Mouse (Mus musculus): ENCODE measurements around the gene Rab6b. TPM values are rescaled to one million over a fixed set of nuclear protein-coding genes. Genes with fewer than 3 reads are reported as not detected.

Rab6b gene
- polyA plus RNA-seq, 1 experiment = 1.7 TPM

- Histone ChIP-seq H3K4me3 (ENCODE audit: insufficient read depth, poor library complexity, severe bottlenecking) (no peak overlapping the region), H3ac (ENCODE audit: control insufficient read depth, insufficient read length, low read depth) (no peak overlapping the region), H3K36me3 (ENCODE audit: control insufficient read depth, insufficient read depth) (no peaks in the 10 kb centered on the region), H3K79me3 (ENCODE audit: low read depth) (no peaks in the 10 kb centered on the region), H3K27me3 (ENCODE audit: control insufficient read depth, insufficient read depth, insufficient read length) (peaks cover 4% of the 10 kb centered on the region), H3K79me2 (ENCODE audit: control insufficient read depth, insufficient read depth) (no peaks in the 10 kb centered on the region)
- TF ChIP-seq USF1 (IDR thresholded peaks at IDR 0.05; ENCODE audit: low read depth) (no peak), MAX (IDR thresholded peaks at IDR 0.05) (no peak), CEBPB (IDR thresholded peaks at IDR 0.05; ENCODE audit: low read depth) (no peak), MYOG (IDR thresholded peaks at IDR 0.05; ENCODE audit: control insufficient read depth, extremely low read depth, insufficient read length) (no peak), CTCF (IDR thresholded peaks at IDR 0.05; ENCODE audit: control insufficient read depth, insufficient read depth, insufficient read length) (no peak), FOSL1 (IDR thresholded peaks at IDR 0.05; ENCODE audit: insufficient read depth, low read length, poor library complexity, severe bottlenecking) (no peak), MYOD1 (IDR thresholded peaks at IDR 0.05; ENCODE audit: control insufficient read depth, insufficient read length, low read depth) (no peak)
Observed at GRCm38 (mm10) chr9:103114326-103114725, 2.7 kb downstream of the Rab6b start.

- H3ac ChIP-seq (ENCODE audit: control insufficient read depth, insufficient read length, low read depth) = no peak overlapping the region
- H3K36me3 ChIP-seq (ENCODE audit: control insufficient read depth, insufficient read depth) = no peaks in the 10 kb centered on the region
- no peak overlapping the region for H3K4me3 ChIP-seq (ENCODE audit: insufficient read depth, poor library complexity, severe bottlenecking)
- H3K79me2 ChIP-seq (ENCODE audit: control insufficient read depth, insufficient read depth) = no peaks in the 10 kb centered on the region
- H3K79me3 ChIP-seq (ENCODE audit: low read depth) = no peaks in the 10 kb centered on the region
- TF ChIP-seq CEBPB (IDR thresholded peaks at IDR 0.05; ENCODE audit: low read depth) (no peak), MYOG (IDR thresholded peaks at IDR 0.05; ENCODE audit: control insufficient read depth, extremely low read depth, insufficient read length) (no peak), CTCF (IDR thresholded peaks at IDR 0.05; ENCODE audit: control insufficient read depth, insufficient read depth, insufficient read length) (no peak), MAX (IDR thresholded peaks at IDR 0.05) (no peak), MYOD1 (IDR thresholded peaks at IDR 0.05; ENCODE audit: control insufficient read depth, insufficient read length, low read depth) (no peak), USF1 (IDR thresholded peaks at IDR 0.05; ENCODE audit: low read depth) (no peak)
- peaks cover 2% of the 10 kb centered on the region for H3K27me3 ChIP-seq (ENCODE audit: control insufficient read depth, insufficient read depth, insufficient read length)
Observed at GRCm38 (mm10) chr9:103114901-103115300, 3.3 kb downstream of the Rab6b start.

GRCm38 (mm10) chr9:103116941-103117340 lies 5.4 kb downstream of the Rab6b start:
- no peaks in the 10 kb centered on the region for H3K27me3 ChIP-seq (ENCODE audit: control insufficient read depth, insufficient read depth, insufficient read length)
- no peak overlapping the region for H3ac ChIP-seq (ENCODE audit: control insufficient read depth, insufficient read length, low read depth)
- H3K36me3 ChIP-seq (ENCODE audit: control insufficient read depth, insufficient read depth) = no peaks in the 10 kb centered on the region
- no peaks in the 10 kb centered on the region for H3K79me3 ChIP-seq (ENCODE audit: low read depth)
- no peak for TF ChIP-seq MAX (IDR thresholded peaks at IDR 0.05)
- TF ChIP-seq CEBPB (IDR thresholded peaks at IDR 0.05; ENCODE audit: low read depth) = no peak
- no peak for TF ChIP-seq FOSL1 (IDR thresholded peaks at IDR 0.05; ENCODE audit: insufficient read depth, low read length, poor library complexity, severe bottlenecking)
- TF ChIP-seq MYOD1 (IDR thresholded peaks at IDR 0.05; ENCODE audit: control insufficient read depth, insufficient read length, low read depth) = no peak
- TF ChIP-seq CTCF (IDR thresholded peaks at IDR 0.05; ENCODE audit: control insufficient read depth, insufficient read depth, insufficient read length) = no peak
- TF ChIP-seq USF1 (IDR thresholded peaks at IDR 0.05; ENCODE audit: low read depth) = no peak
- no peak for TF ChIP-seq MYOG (IDR thresholded peaks at IDR 0.05; ENCODE audit: control insufficient read depth, extremely low read depth, insufficient read length)
- H3K4me3 ChIP-seq (ENCODE audit: insufficient read depth, poor library complexity, severe bottlenecking) = no peak overlapping the region
- H3K79me2 ChIP-seq (ENCODE audit: control insufficient read depth, insufficient read depth) = no peaks in the 10 kb centered on the region

- Histone ChIP-seq H3K36me3 (ENCODE audit: control insufficient read depth, insufficient read depth) (no peaks in the 10 kb centered on the region), H3K27me3 (ENCODE audit: control insufficient read depth, insufficient read depth, insufficient read length) (no peaks in the 10 kb centered on the region), H3K79me2 (ENCODE audit: control insufficient read depth, insufficient read depth) (no peaks in the 10 kb centered on the region), H3K79me3 (ENCODE audit: low read depth) (no peaks in the 10 kb centered on the region), H3ac (ENCODE audit: control insufficient read depth, insufficient read length, low read depth) (no peak overlapping the region), H3K4me3 (ENCODE audit: insufficient read depth, poor library complexity, severe bottlenecking) (no peak overlapping the region)
- TF ChIP-seq CTCF (IDR thresholded peaks at IDR 0.05; ENCODE audit: control insufficient read depth, insufficient read depth, insufficient read length) = no peak
Observed at GRCm38 (mm10) chr9:103117495-103117894, 5.9 kb downstream of the Rab6b start.

- no peaks in the 10 kb centered on the region for H3K36me3 ChIP-seq (ENCODE audit: control insufficient read depth, insufficient read depth)
- H3K79me3 ChIP-seq (ENCODE audit: low read depth) = no peaks in the 10 kb centered on the region
- no peak overlapping the region for H3K4me3 ChIP-seq (ENCODE audit: insufficient read depth, poor library complexity, severe bottlenecking)
- TF ChIP-seq MAX (IDR thresholded peaks at IDR 0.05) (no peak), USF1 (IDR thresholded peaks at IDR 0.05; ENCODE audit: low read depth) (no peak), CEBPB (IDR thresholded peaks at IDR 0.05; ENCODE audit: low read depth) (no peak), MYOG (IDR thresholded peaks at IDR 0.05; ENCODE audit: control insufficient read depth, extremely low read depth, insufficient read length) (no peak), MYOD1 (IDR thresholded peaks at IDR 0.05; ENCODE audit: control insufficient read depth, insufficient read length, low read depth) (no peak), CTCF (IDR thresholded peaks at IDR 0.05; ENCODE audit: control insufficient read depth, insufficient read depth, insufficient read length) (no peak), FOSL1 (IDR thresholded peaks at IDR 0.05; ENCODE audit: insufficient read depth, low read length, poor library complexity, severe bottlenecking) (no peak)
- H3K27me3 ChIP-seq (ENCODE audit: control insufficient read depth, insufficient read depth, insufficient read length) = no peaks in the 10 kb centered on the region
- no peak overlapping the region for H3ac ChIP-seq (ENCODE audit: control insufficient read depth, insufficient read length, low read depth)
- H3K79me2 ChIP-seq (ENCODE audit: control insufficient read depth, insufficient read depth) = no peaks in the 10 kb centered on the region
Observed at GRCm38 (mm10) chr9:103117951-103118350, 6.4 kb downstream of the Rab6b start.

GRCm38 (mm10) chr9:103118651-103119275 lies 7.2 kb downstream of the Rab6b start:
- Histone ChIP-seq H3K27me3 (ENCODE audit: control insufficient read depth, insufficient read depth, insufficient read length) (no peaks in the 10 kb centered on the region), H3K79me2 (ENCODE audit: control insufficient read depth, insufficient read depth) (no peaks in the 10 kb centered on the region), H3K4me3 (ENCODE audit: insufficient read depth, poor library complexity, severe bottlenecking) (no peak overlapping the region), H3ac (ENCODE audit: control insufficient read depth, insufficient read length, low read depth) (no peak overlapping the region), H3K79me3 (ENCODE audit: low read depth) (no peaks in the 10 kb centered on the region), H3K36me3 (ENCODE audit: control insufficient read depth, insufficient read depth) (no peaks in the 10 kb centered on the region)
- TF ChIP-seq CTCF (IDR thresholded peaks at IDR 0.05; ENCODE audit: control insufficient read depth, insufficient read depth, insufficient read length) (no peak), MAX (IDR thresholded peaks at IDR 0.05) (no peak), MYOG (IDR thresholded peaks at IDR 0.05; ENCODE audit: control insufficient read depth, extremely low read depth, insufficient read length) (no peak), USF1 (IDR thresholded peaks at IDR 0.05; ENCODE audit: low read depth) (no peak), MYOD1 (IDR thresholded peaks at IDR 0.05; ENCODE audit: control insufficient read depth, insufficient read length, low read depth) (no peak), CEBPB (IDR thresholded peaks at IDR 0.05; ENCODE audit: low read depth) (no peak), FOSL1 (IDR thresholded peaks at IDR 0.05; ENCODE audit: insufficient read depth, low read length, poor library complexity, severe bottlenecking) (no peak)

Measured in C2C12 (cell line).